Mouse (Mus musculus): ENCODE measurements around the gene Gm15013.

GRCm38 (mm10) chrX:139684410-139684774, 29.9 kb downstream of the Gm15013 start:
- no peak for TF ChIP-seq POLR2A (IDR thresholded peaks at IDR 0.05; ENCODE audit: extremely low read depth, insufficient read depth, low read length)
- TF ChIP-seq CTCF (IDR thresholded peaks at IDR 0.05; ENCODE audit: low read depth, low read length), result no peak

Measured in liver, adult 2 months (tissue).